Mouse (Mus musculus): ENCODE measurements at regions not wholly inside any gene's neighbourhood (a gene's known extent, or its start where the extent isn't known, plus 50 kb on each side); places are given as distances from the start of the nearest gene placed in this dataset.
A peak's percentile ranks its signal among the peaks of the same experiment; 100 is the strongest.

DNA sequence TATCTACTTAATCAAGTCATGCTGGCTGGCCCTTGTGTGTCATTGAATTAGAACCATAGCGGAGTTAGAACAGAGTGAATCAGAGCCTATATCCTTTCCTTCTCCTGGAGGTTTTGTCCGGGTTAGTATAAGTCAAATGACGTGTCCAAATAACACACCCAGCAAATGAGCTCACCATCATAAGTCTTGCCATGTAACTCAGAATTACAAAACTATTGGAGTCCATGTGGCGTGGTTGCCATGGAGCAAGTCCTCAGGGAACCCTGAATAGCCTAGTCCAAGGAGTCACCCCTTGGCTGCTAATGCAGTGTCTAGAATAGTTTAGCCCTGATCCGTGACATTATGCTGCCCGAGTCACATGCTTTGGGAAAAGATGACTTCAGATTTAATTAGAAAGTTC, 57.7 kb upstream of the Ugp2 start:
- 84% methylated on average over 6 of the region's 6 CpGs for WGBS
- no peaks in the 10 kb centered on the region for H3K27me3 ChIP-seq (replicated peaks; ENCODE audit: insufficient read depth, low read length)
- H3K36me3 ChIP-seq (ENCODE audit: insufficient read depth, low read length): no peaks in the 10 kb centered on the region
- H3K9ac ChIP-seq (replicated peaks; ENCODE audit: low read depth): no peak overlapping the region
- no peaks in the 10 kb centered on the region for H3K4me1 ChIP-seq (ENCODE audit: insufficient read depth, low read depth, low read length)
- H3K4me3 ChIP-seq (ENCODE audit: low read depth, low read length): no peak overlapping the region
- no peaks in the 10 kb centered on the region for H3K9me3 ChIP-seq (ENCODE audit: low read length)
- H3K27ac ChIP-seq (ENCODE audit: low read length): no peak overlapping the region
- ATAC-seq: 0 out of 2 replicates have a peak, but pooled peaks have one; percentile 37
- H3K4me2 ChIP-seq (replicated peaks; ENCODE audit: low read depth, low read length): no peak overlapping the region
- peak; percentile 8 for DNase-seq (ENCODE audit: low spot score)
- TF ChIP-seq CTCF (IDR thresholded peaks at IDR 0.05): no peak
- no peak for TF ChIP-seq EP300 (IDR thresholded peaks at IDR 0.05)

DNA sequence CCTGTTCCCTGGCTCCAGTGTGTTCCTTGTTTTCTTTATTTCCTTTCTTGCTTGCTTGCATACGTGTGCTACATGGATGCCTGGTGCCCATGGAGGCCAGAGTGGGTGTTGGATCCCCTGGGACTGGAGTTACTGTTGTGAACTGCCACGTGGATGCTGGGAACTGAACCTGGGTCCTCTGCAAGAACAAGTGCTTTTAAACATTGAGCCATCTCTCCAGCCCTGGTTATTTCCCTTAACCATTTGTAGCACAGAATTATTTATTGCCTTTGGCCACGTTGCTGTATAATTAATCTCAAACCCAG, 57.0 kb upstream of the Ugp2 start:
- Histone ChIP-seq H3K9ac (replicated peaks; ENCODE audit: low read depth) (no peak overlapping the region), H3K4me1 (ENCODE audit: insufficient read depth, low read depth, low read length) (no peaks in the 10 kb centered on the region), H3K27me3 (replicated peaks; ENCODE audit: insufficient read depth, low read length) (no peaks in the 10 kb centered on the region), H3K36me3 (ENCODE audit: insufficient read depth, low read length) (no peaks in the 10 kb centered on the region), H3K4me3 (ENCODE audit: low read depth, low read length) (no peak overlapping the region), H3K9me3 (ENCODE audit: low read length) (no peaks in the 10 kb centered on the region), H3K4me2 (replicated peaks; ENCODE audit: low read depth, low read length) (no peak overlapping the region), H3K27ac (ENCODE audit: low read length) (no peak overlapping the region)
- 43% methylated on average over 3 of the region's 3 CpGs for WGBS
- no peak for TF ChIP-seq EP300 (IDR thresholded peaks at IDR 0.05)
- DNase-seq (ENCODE audit: low spot score): no peak
- ATAC-seq: no peak

DNA sequence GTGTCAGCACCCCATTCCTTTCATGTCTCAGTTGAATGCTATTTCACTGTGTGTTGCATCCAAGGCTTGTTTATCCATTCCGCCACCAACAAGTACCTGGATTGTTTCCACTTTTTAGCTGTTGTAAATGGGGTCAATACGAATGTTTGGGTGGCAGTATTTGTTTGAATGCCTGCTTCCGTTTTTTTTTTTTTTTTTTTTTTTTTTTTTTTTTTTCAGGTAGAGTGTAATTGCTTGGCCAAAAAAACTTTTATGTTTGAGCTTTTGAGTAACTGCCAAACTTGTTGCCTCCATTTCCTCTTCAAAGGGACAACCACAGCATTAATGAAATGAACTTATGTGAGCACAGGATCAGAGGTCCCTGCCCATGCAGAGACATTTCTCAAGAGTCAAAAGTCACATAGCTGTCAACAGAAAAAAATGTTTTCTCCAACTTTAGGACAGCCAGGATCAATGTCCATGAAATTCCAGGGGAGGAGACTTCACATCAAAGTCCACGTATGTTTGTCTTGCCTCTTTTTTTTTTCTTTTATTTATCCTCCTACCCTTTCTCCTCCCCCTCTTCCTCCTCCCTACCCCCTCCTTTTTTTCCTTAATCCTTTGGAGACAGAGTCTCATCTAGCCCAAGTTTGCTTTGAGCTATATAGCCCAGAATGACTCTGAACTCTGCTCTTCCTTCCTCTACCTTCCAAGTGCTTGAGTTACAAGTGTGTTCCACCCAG, 56.5 kb upstream of the Ugp2 start:
- TF ChIP-seq EP300 (IDR thresholded peaks at IDR 0.05): no peak
- TF ChIP-seq CTCF (IDR thresholded peaks at IDR 0.05): no peak
- H3K4me1 ChIP-seq (ENCODE audit: insufficient read depth, low read depth, low read length): no peaks in the 10 kb centered on the region
- H3K9ac ChIP-seq (replicated peaks; ENCODE audit: low read depth): no peak overlapping the region
- H3K27ac ChIP-seq (ENCODE audit: low read length): no peak overlapping the region
- H3K9me3 ChIP-seq (ENCODE audit: low read length): no peaks in the 10 kb centered on the region
- no peak overlapping the region for H3K4me3 ChIP-seq (ENCODE audit: low read depth, low read length)
- DNase-seq (ENCODE audit: low spot score) (peak; percentile 6), ATAC-seq (no peak)
- WGBS: 69% methylated on average over 4 of the region's 4 CpGs
- H3K27me3 ChIP-seq (replicated peaks; ENCODE audit: insufficient read depth, low read length): no peaks in the 10 kb centered on the region
- no peaks in the 10 kb centered on the region for H3K36me3 ChIP-seq (ENCODE audit: insufficient read depth, low read length)
- H3K4me2 ChIP-seq (replicated peaks; ENCODE audit: low read depth, low read length): no peak overlapping the region

DNA sequence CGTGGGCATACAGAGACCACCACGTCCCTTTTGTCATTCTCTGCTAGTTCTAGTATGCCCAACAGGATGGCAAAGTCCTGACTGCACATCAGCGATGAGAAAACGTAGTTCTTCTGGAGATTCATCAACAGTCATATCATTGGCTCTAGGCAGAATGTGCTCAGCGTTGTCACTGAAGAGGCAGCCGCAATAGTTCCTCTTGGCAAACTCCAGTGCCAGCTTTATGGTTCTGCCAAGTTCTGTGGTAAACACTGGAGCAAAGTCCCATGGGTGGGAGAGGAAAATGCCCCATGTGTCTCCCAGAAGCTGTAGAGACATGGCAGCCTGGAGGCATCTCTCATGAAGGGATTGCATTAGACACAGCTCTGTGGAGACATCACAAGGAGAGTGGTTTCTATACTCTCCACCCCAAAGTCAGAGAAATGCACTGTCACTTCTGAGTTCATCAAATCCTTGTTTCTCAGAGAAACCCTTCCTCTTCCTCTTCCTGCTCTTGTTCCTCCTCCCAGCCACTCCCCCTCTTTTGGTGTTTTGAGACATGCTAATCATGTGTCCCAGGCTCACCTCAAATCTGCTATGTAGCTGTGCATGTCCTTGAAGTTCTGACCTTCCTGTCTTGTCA, 54.6 kb upstream of the Ugp2 start:
- WGBS: 74% methylated on average over 6 of the region's 6 CpGs

DNA sequence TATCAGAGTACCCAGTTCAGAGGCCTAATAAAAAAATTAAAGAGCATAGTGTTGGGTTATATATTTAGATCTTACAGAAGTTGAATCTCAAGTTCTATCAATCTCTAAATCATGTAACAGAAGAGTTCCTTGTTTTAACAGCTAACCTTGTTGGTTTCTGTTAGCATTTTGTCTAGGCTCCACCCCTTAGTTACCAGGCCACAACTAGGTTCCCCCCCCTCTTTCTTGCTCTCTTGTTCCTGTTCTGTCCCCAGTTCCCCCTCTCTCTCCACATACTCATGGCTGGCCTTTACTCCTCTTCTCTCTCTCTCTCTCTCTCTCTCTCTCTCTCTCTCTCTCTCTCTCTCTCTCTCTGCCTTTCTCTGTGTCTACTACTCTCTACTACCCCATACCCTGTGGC, 53.3 kb upstream of the Ugp2 start:
- ATAC-seq: no peak
- peak; percentile 7 for DNase-seq (ENCODE audit: low spot score)
- Histone ChIP-seq H3K9ac (replicated peaks; ENCODE audit: low read depth) (no peak overlapping the region), H3K4me1 (ENCODE audit: insufficient read depth, low read depth, low read length) (no peaks in the 10 kb centered on the region), H3K27me3 (replicated peaks; ENCODE audit: insufficient read depth, low read length) (no peaks in the 10 kb centered on the region), H3K4me2 (replicated peaks; ENCODE audit: low read depth, low read length) (no peak overlapping the region), H3K27ac (ENCODE audit: low read length) (no peak overlapping the region), H3K9me3 (ENCODE audit: low read length) (no peaks in the 10 kb centered on the region), H3K4me3 (ENCODE audit: low read depth, low read length) (no peak overlapping the region), H3K36me3 (ENCODE audit: insufficient read depth, low read length) (no peaks in the 10 kb centered on the region)
- TF ChIP-seq CTCF (IDR thresholded peaks at IDR 0.05) (no peak), EP300 (IDR thresholded peaks at IDR 0.05) (no peak)

More for the DNA sequence above, 54.6 kb upstream of the Ugp2 start:
- no peaks in the 10 kb centered on the region for H3K9me3 ChIP-seq (ENCODE audit: low read length)
- H3K4me1 ChIP-seq (ENCODE audit: insufficient read depth, low read depth, low read length): no peaks in the 10 kb centered on the region
- ATAC-seq (no peak), DNase-seq (ENCODE audit: low spot score) (peak; percentile 45)
- no peaks in the 10 kb centered on the region for H3K36me3 ChIP-seq (ENCODE audit: insufficient read depth, low read length)
- H3K27ac ChIP-seq (ENCODE audit: low read length): no peak overlapping the region
- no peak overlapping the region for H3K4me2 ChIP-seq (replicated peaks; ENCODE audit: low read depth, low read length)
- H3K4me3 ChIP-seq (ENCODE audit: low read depth, low read length): no peak overlapping the region
- H3K27me3 ChIP-seq (replicated peaks; ENCODE audit: insufficient read depth, low read length): no peaks in the 10 kb centered on the region
- no peak for TF ChIP-seq CTCF (IDR thresholded peaks at IDR 0.05)
- TF ChIP-seq EP300 (IDR thresholded peaks at IDR 0.05): no peak
- H3K9ac ChIP-seq (replicated peaks; ENCODE audit: low read depth): no peak overlapping the region

DNA sequence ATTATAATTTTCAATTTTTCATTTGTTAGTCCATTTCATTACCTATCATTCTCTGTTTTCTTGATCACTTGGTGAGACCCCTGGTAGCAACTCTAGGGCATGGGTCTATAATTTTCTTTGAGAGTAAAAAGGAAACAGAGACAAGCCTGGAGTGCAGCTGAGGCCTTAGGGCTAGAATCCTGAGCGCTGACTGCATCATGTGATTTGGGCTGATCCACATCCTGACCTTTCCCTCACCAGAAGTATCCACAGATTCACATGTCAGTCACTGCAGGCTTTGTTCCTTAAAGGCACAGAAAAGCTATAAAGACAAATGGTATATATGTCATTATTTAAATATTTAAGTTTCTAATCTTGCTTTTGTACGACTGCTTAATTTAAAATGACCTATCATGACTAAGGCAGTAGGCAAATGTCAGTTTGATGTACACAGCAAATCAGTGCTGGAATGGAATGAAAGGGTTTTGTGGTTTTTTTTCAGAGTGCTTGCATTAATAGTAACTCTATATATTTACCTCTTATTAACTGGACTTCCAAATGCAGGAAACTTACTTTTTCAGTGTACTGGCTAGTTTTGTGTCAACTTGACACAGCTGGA, 51.4 kb upstream of the Ugp2 start:
- no peaks in the 10 kb centered on the region for H3K4me1 ChIP-seq (ENCODE audit: insufficient read depth, low read depth, low read length)
- no peaks in the 10 kb centered on the region for H3K9me3 ChIP-seq (ENCODE audit: low read length)
- no peak overlapping the region for H3K4me2 ChIP-seq (replicated peaks; ENCODE audit: low read depth, low read length)
- WGBS: 53% methylated on average over 2 of the region's 2 CpGs
- ATAC-seq: no peak
- H3K36me3 ChIP-seq (ENCODE audit: insufficient read depth, low read length): no peaks in the 10 kb centered on the region
- TF ChIP-seq CTCF (IDR thresholded peaks at IDR 0.05) (no peak), EP300 (IDR thresholded peaks at IDR 0.05) (no peak)
- no peak overlapping the region for H3K9ac ChIP-seq (replicated peaks; ENCODE audit: low read depth)
- DNase-seq (ENCODE audit: low spot score): no peak
- no peaks in the 10 kb centered on the region for H3K27me3 ChIP-seq (replicated peaks; ENCODE audit: insufficient read depth, low read length)
- no peak overlapping the region for H3K27ac ChIP-seq (ENCODE audit: low read length)
- H3K4me3 ChIP-seq (ENCODE audit: low read depth, low read length): no peak overlapping the region

All from lung, postnatal 0 days (tissue).